Mouse (Mus musculus) adrenal gland, adult 2 months (tissue): ENCODE measurements at regions not wholly inside any gene's neighbourhood (a gene's known extent, or its start where the extent isn't known, plus 50 kb on each side); places are given as distances from the start of the nearest gene placed in this dataset.

Experiments used
- DNase-seq: peaks from one replicate; pipeline ENCODE4 v3.0.0; 2021

- DNase-seq = no peak
Observed at GRCm38 (mm10) chr14:54098122-54098775, 155.7 kb downstream of the Dad1 start.

GRCm38 (mm10) chr14:54097026-54097425 lies 156.9 kb downstream of the Dad1 start:
- DNase-seq = no peak

DNA sequence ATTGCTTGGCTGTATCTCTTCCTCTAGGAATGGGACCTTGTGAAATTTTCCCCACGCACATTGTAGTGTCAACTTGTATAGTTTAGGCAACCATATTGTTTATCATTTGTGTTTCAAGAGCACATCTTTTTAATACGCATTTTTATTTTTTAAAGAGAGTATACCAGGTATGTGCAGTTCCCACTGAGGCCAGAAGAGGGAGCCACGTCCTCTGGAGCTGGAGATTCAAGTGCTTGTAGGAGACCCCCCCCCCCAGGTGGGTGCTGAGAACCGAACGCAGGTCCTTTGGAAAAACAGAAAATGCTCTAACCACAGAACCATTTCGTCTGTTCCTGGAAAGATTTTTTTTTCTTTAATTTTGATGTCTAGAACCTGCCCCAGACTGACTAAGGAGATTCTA lies 161.5 kb downstream of the Dad1 start:
- DNase-seq = no peak

DNA sequence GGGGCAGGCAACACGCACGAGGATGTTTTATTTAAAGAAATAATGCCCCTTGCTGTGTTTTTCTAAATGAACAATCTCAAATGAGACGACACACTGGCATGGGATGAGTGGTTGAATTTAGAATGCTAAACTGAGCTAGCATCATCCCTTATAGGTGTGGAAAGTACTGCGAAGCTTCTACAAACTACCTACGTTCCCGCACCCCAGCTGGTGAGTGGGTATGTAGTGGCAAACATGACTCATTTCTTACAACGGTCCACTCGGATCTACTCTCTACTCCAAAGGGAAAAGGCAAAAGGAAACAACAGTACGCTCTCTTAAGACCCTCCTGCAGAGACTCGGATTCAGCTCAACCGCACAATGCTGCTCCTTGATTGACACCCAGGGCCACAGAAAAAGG lies 167.2 kb downstream of the Dad1 start:
- no peak for DNase-seq

DNA sequence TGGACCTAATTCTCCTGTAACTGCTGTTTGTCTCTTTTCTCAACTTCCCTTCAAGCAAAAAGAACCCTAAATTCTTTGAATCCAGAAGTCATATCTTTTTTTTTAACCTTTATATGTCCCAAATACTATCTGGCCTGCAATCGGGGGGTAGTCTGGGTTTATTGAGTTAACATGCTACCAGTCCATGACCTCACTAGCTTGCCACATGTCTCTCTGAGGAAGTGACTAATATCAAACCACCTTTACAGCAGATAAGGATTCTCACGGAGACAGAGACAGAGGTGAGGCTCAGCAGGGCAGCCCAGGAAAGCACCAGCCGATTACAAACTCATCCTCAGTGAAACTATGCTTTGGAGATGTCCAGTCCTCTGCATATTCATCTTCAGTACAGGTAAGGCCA lies 179.2 kb downstream of the Dad1 start:
- no peak for DNase-seq

- DNase-seq = no peak
Observed at GRCm38 (mm10) chr14:54072283-54072912, 181.5 kb downstream of the Dad1 start.

- no peak for DNase-seq
Observed at GRCm38 (mm10) chr14:54070240-54070639, 183.7 kb downstream of the Dad1 start.

DNA sequence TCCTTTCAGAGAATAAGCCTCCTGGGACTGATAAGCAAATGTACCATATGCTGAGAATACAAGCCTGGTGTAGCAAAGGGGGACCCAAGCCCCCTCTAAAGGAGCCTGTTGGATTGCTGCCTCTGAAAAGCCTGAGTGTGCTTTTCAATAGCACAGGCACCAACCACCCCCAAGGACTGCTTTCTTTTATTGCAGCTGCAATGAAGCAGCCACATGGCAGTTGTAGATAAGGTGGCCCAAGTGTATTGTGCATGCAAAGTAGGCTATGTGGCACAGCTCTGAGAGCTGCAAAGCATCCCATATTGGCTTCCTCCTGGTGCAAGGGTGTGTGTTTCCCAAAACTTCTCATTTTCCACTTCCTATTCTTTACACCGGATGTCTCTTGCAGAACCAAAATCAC lies 185.2 kb downstream of the Dad1 start:
- DNase-seq = no peak

DNA sequence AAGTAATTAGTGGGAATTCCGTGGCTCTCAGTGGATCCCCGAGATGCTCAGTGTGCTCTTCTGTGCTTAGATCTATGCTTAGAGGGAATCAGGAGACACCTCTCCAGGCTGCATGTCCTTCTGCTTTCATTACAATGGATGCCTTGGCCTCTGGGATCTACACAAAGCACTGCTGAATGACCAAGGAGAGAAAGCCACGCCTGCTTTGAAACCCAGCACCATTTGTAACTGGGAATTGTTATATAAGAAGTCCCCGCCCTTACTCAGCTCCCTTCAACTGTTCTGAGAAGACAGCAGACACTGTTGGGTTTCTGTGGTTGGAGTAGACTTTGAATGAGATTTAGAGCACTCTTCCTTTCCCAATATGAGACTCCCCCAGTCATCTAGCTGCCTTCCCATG lies 188.4 kb downstream of the Dad1 start:
- DNase-seq = no peak

GRCm38 (mm10) chr14:54064541-54065402 lies 189.1 kb downstream of the Dad1 start:
- peak; percentile 64 for DNase-seq

GRCm38 (mm10) chr14:54061570-54061969 lies 192.3 kb downstream of the Dad1 start:
- peak; percentile 40 for DNase-seq

- peak; percentile 60 for DNase-seq
Observed at GRCm38 (mm10) chr14:54059776-54060175, 194.1 kb downstream of the Dad1 start.

DNA sequence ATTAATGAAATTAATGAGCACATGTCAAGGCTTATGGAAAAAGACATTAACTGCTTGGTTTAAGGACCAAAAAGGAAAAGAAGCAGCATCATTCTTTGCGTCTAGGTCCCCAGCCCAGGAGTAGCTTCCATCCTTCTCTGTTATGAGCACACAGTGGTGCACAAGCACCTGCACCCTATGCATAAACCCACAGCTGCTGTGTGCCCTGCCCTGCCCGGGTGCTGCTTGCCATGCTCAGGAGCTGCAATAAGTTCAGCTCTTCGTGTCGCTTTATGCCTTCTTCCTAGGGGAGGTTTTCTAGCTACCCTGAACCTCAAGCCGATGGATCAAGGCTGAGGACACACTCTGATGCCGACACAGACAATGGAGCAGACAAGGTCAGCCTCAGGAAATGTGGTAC lies 194.8 kb downstream of the Dad1 start:
- DNase-seq = no peak

GRCm38 (mm10) chr14:54056691-54057090 lies 197.2 kb downstream of the Dad1 start:
- peak; percentile 38 for DNase-seq

- no peak for DNase-seq
Observed at GRCm38 (mm10) chr14:54055390-54055789, 198.5 kb downstream of the Dad1 start.

DNA sequence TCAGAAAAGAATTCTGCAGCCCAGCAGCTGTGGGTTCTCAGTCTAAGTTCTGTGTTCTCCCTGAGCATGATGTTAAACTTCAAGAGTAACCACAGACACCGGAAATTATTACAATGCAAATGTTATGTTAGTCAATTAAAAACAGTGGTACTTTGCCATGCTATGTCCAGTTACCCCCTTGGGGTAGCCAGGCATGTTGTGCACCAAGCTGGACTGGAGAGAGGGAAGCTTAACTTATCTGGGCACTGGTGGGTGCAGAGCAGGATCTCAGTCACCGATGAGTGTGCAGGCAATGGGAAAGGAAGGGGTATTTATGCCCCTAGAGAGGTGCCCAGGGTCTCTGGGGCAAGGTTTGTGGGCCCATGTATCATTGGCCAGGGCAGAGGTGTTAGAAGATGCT lies 211.6 kb downstream of the Dad1 start:
- no peak for DNase-seq

- DNase-seq = no peak
Observed at GRCm38 (mm10) chr14:54040644-54041043, 213.3 kb downstream of the Dad1 start.

GRCm38 (mm10) chr14:54034516-54034915 lies 219.4 kb downstream of the Dad1 start:
- DNase-seq = no peak

DNA sequence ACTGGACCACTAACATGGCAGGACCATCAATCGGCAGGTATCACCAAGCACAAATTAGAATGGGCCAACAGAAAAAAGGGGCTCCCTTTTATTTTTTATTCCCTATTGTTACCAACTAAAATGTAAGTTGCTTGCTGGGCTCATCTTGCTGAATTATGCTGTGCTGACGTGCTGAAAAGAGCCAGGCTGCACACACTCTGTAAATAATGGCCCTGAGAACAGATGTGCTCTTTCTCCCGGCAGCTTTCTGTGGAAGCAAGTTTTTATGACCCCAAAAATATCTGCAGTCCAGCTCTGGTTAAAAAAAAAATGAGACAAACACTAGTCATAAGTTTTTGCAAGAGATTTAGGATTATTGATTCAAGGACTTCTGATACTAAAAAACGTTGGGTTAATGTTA lies 230.4 kb downstream of the Dad1 start:
- DNase-seq = no peak

DNA sequence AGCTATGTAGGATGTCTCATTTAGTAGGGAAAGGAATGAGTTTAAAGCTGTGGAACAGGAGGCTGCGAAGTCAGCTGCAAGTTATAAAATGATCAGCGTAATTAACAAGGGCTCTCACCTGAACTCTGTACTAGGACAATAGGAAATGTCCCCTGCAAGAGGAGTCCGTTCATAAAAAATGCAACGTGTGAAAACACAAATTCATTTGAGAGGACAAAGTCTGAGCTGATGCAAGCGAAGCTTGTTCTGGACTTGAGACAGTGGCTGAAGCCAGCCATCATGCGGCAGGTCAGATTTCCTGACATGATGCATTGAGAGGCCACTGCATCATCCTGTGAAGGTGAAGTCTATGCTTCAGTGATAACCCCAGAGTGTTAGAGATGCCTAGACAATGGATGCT lies 232.5 kb downstream of the Dad1 start:
- DNase-seq = no peak

- DNase-seq = no peak
Observed at GRCm38 (mm10) chr14:54014628-54015027, 239.3 kb downstream of the Dad1 start.

DNA sequence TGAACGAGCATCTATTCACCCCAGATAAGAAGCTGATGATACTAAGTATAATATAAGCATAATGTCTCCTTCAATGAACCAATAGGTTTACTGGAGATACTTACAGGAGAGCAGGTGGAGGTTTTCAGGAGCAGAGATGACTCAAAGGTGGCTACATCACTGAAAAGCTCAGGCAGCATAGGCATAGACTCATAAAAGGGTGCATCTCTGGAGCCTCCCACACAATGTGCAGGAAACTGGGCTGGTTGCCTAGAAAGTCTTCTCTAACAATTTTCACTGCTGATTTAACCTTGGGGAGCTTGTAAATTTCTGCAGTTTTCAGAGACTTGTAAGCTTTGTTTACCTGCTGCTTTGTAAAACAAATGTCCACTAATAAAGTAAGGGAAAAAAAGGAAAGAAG lies 251.8 kb downstream of the Dad1 start:
- DNase-seq = no peak

GRCm38 (mm10) chr14:54000527-54000926 lies 253.4 kb downstream of the Dad1 start:
- DNase-seq = no peak
